Mouse (Mus musculus): ENCODE measurements around the gene Arsb.

Arsb gene

GRCm38 (mm10) chr13:93889991-93890390 is 118.6 kb downstream of the Arsb start:
- no peak for DNase-seq (ENCODE audit: low spot score in 2 of 2)

DNA sequence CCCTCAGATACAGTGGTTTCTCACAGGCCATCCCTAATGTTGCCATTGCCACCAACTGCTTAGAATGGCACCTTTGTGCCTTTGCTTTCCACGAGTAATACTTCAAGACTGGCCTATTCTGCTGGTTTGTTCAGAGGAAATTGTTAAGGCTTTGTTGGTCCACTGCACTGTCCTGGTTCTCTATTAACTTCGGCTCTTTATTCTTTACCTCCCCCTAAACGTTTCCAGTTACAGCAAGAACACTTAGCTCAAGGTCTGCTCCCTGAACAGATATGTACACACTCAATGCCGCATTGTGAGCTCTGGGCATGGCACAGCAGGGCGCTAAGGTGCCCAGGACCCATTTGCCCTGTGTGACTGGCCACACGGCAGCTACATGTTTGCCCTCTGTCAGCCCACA is 119.8 kb downstream of the Arsb start:
- DNase-seq (ENCODE audit: low spot score in 2 of 2) = no peak

DNA sequence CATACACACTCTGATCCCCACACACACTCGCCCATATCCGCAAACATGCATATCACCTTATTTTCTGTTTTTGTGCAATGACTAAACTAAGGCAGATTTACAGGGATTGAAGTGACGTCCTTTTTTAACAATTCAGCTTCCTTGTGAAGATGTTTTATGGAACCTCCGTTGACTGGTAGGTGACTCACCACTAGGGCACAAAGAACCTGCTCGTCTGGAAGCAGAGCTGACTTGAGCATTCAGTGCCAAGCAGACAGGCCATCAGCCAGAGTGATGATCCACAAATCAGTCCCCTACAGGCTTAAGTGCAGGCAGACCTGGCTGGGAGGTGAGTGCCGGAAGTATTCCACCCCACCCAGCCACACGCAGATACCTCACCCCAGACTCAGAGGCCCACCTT is 120.7 kb downstream of the Arsb start:
- no peak for DNase-seq (ENCODE audit: low spot score in 2 of 2)

DNA sequence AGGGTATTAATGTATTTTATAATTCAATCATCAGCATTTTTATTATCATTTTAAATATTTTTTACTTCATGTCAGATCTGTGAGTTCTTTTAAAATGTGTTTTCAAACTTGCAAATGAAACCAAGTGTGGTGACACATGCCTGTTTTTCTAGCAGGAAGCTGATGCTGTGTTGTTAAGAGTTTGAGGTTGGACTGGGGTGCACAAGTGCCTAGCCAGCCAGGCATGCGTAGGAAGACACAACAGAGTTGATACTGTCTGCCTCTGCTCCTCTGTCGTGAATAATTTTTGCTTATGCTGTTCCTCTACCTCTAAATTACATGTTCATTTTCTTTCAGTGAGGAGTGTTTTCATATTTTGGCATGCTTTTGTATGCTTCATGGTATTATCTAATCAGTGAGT is 122.7 kb downstream of the Arsb start:
- no peak for DNase-seq (ENCODE audit: low spot score in 2 of 2)

DNA sequence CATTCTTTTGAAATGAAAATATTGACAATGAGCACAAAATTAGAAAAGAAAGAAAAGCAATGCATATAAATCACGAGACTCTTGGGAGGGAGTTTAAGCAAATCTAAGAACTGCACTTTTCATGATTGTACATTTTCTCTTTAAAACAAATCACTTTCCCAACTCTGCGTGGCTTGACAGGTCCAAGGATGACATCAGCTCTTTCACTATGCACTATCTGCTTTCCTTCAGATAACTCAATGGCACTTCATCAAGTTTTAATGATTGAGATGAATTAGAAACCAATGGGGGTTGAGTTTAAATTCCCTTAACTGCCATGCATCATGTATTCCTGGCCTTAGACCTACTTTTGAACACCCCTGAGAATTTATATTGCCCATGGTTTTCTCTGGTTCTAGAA is 124.0 kb downstream of the Arsb start:
- DNase-seq (ENCODE audit: low spot score in 2 of 2) = no peak

DNA sequence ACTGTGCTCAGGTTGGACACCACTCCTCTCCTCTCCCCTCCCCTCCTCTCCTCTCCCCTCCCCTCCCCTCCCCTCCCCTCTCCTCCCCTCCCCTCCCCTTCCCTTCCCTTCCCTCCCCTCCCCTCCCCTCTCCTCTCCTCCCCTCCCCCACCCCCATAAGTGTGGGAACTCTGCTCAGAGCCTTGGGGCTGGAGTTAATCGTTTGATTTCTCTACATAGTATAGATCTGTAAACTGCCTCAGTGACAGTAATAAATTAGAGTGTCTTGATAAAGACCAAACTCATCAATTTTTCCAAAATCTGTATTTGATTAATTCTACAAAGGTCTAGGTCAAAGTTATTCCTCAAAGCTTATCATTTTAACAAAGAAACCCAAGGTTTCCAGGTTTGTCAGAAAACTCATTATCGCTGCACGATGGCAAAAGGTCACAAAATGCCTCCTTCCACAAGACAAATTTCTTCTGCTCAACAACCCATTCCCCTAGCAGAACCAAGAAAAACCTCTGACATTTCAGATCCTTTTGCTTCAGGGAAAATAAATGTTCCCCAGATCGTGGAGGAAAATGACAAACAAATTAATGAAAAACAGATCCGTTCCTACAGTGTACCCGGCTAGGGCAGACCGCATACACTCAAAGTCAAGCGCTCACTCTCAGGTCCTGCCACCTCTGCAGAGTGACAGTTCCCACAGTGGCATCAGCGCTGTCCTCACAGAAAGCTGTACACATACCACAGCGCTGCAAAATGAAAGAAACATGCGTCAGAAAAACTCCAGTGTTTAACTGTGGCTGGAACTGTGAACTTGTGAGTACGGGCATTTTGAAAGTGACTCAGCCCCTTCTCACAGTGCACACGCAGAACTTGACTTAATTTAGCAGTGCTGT is 126.8 kb downstream of the Arsb start:
- no peak for DNase-seq (ENCODE audit: low spot score in 2 of 2)

DNA sequence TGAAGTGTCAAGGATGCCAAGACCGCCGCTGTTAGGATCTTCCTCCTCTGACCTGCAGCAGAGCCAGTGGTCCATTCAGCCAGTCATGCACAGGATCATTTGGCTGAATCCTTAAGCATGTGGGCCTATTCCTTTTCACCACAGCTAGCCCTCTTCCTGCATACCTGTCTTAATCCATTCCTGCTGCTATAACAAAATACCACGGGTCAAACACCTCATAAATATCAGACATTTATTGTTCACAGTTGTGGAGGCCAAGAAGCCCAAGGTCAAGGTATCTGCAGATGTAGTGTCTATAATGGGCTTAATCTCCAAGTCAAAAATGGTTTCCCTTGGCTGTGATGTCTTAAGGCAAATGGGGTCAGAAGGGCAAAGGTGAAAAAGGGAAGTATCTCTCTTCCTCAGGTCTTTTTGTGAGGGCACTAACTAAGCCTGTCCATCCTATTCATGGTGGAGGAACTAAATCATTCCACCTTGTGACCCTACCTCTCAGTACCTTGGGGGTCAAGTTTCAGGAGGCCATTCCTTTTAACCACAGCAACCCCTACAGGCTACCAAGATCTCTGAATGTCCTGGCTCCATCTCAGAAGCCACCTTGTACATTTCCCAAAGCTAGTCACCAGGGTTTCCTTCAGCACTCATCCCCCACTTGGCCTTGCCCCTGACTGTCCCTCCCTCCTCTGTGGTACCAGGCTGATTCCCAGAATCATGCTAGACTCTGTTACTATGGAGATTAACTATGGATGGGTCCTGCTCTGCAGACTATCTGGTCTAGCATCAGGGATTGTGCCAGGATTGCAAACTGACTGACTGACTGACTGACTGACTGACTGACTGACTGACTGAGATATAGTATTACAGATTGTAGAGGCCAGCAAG is 128.2 kb downstream of the Arsb start:
- no peak for DNase-seq (ENCODE audit: low spot score in 2 of 2)

- no peak for DNase-seq (ENCODE audit: low spot score in 2 of 2)
Observed at GRCm38 (mm10) chr13:93900934-93901626, 129.7 kb downstream of the Arsb start.

GRCm38 (mm10) chr13:93902126-93902525 is 130.7 kb downstream of the Arsb start:
- DNase-seq (ENCODE audit: low spot score in 2 of 2) = no peak

GRCm38 (mm10) chr13:93906552-93907245 is 135.3 kb downstream of the Arsb start:
- DNase-seq (ENCODE audit: low spot score in 2 of 2) = no peak

- DNase-seq (ENCODE audit: low spot score in 2 of 2) = no peak
Observed at GRCm38 (mm10) chr13:93907971-93908370, 136.5 kb downstream of the Arsb start.

DNA sequence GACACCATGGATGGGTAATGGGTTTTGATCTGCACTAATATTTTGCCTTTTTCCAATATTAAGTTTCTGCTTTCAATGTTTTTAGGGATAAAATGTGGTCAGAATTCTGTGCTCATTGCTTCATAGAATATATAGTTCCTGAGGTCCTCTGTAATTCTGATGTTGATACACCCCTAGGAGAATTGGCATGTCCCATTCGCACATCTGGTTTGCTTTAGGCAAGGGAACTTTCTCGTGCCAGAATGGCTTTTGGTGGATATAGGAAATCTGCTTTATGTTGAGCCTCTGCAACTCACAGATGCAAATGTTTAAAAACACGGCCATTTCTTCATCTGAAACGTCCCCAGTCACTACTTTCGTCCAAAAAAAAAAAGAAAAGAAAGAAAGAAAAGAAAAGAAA is 138.4 kb downstream of the Arsb start:
- DNase-seq (ENCODE audit: low spot score in 2 of 2) = no peak

- DNase-seq (ENCODE audit: low spot score in 2 of 2) = no peak
Observed at GRCm38 (mm10) chr13:93911037-93911436, 139.6 kb downstream of the Arsb start.

- no peak for DNase-seq (ENCODE audit: low spot score in 2 of 2)
Observed at GRCm38 (mm10) chr13:93912326-93912915, 141.0 kb downstream of the Arsb start.

GRCm38 (mm10) chr13:93914206-93914605 is 142.8 kb downstream of the Arsb start:
- no peak for DNase-seq (ENCODE audit: low spot score in 2 of 2)

DNA sequence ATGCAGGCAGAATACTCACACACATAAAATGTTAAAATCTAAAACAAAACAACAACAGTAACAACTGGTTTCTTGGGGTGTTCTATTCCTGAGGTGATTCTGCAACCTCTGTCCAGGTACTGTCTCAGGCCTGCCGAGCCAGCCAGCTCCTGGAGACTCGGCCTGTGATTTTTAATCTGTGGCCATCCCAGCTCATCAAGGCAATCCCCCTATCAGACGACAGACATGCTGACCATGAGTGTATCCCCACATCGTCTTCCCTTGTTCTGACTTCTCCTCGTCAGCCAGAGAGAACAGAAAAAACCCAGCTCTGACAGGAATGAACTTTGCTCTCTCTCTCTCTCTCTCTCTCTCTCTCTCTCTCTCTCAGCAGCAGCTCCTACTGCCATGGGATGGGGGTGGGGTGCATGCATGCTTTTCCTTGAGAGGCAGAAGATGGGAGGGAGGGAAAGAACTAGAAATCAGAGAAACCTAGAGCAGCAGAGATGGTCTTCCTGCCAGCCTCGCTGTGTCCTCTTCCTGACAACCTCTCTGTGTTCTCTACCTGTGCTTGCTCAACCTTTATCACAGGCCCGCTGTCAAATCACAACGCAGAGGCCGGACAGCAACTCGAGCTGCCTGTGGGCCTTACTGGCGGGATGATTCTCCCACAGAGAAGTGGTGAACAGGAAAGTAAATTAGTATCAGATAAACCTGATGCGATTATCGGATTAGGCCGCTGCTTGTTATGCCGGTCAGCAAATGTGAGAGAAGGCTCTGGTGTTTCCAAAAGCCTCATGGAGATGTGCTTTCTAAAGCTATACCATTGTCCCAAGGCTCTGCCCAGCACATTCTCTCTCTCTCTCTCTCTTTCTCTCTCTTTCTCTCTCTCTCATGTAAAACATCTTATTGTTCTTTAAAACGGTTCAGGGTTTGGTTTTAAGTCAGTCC is 144.5 kb downstream of the Arsb start:
- DNase-seq (ENCODE audit: low spot score in 2 of 2) = no peak

DNA sequence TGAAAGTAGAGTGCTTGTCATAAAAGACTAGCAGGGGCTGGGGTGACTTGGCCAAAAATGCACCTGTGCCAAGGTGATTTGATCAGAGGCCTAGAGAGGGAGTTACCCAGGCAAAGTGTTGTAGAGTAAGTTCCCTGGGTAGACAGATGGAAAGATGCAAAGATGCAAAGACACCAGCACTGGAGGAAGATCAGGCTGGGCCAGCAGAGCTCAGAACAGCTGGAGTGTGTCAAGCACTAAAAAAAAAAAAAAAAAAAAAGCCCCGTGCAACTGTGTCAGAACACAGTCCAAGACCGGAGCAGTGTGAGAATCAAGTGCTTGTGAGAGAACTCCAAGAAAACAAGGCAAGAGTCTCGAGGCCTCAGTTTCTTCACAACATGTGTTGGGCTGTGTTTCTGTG is 148.1 kb downstream of the Arsb start:
- no peak for DNase-seq (ENCODE audit: low spot score in 2 of 2)

DNA sequence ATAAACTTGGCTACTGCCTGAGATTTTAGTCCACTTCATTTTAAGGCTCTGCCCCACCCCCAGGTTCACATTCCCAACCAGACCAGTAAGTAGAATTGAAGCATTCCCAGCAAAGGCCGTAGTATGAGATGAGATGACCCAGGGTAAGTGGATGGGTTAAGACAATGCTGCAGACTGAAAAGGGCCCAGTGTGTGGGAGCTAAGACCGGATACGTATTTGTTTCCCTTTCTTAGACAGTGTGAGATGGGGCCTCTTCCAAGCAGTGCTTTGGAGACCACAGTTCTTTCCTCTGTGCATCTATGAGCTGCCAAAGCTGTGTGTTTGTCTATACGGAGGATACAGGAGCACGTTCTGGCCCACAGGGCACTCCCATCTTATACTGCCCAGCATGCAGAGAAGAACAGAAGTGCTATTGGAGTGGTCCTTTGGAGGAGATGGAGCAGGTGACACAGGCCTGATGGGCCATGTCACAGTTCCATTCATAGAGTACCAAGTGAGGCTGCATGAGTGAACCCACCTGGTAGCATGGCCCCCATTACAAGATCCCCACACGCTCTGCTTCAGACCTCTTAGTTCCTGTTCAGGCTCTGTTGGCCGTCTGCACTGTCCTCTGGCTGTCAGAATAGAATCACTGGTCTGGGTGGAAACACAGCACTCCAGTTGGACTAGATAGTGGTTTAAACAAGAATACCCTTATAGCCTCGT is 148.8 kb downstream of the Arsb start:
- DNase-seq (ENCODE audit: low spot score in 2 of 2) = no peak

DNA sequence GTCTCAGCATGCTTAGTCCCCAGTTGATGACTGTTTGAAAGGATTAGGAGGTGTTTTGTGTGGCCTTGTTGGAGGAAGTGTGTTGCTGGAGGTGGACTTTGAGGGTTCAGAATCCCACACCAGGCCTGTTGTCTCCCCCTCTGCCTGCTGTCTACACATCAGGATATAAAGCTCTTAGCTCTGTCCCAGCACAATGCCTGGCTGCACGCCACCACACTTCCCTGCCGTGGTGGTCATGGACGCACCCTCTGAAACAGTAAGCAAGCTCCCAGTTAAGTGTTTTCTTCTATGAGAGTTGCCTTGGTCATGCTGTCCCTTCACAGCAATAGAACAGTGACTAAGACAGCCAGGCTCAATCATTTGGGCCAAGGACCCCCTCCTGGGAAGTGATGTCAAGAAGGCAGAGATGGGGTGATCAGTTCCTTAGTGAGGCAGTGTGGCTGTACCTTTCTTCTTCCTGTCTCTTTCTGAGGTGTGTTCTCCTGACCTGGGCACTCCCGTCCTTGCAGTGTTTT is 149.4 kb downstream of the Arsb start:
- no peak for DNase-seq (ENCODE audit: low spot score in 2 of 2)
